Mouse (Mus musculus): ENCODE results near the gene Tle1. TPM values are rescaled to one million over a fixed set of nuclear protein-coding genes. Genes with fewer than 3 reads are reported as not detected.
A peak's percentile ranks its signal among the peaks of the same experiment; 100 is the strongest.

Gene Tle1
- polyA plus RNA-seq, 1 experiment from 2014 or later, result 13.9 TPM

- no peak overlapping the region for H3K27ac ChIP-seq (ENCODE audit: low read depth, low read length)
- no peaks in the 10 kb centered on the region; the same call in 1 of the 2 replicates for H3K36me3 ChIP-seq (ENCODE audit: control insufficient read depth, insufficient read depth)
- H3K9ac ChIP-seq (ENCODE audit: low read depth, low read length), result no peak overlapping the region
- no peaks in the 10 kb centered on the region for H3K9me3 ChIP-seq (ENCODE audit: control insufficient read depth)
- ATAC-seq, result no peak
- H3K4me3 ChIP-seq (ENCODE audit: low read depth, low read length), result no peak overlapping the region
- TF ChIP-seq CTCF (IDR thresholded peaks at IDR 0.05; ENCODE audit: low read depth), result no peak
- H3K4me2 ChIP-seq (replicated peaks; ENCODE audit: low read depth), result no peak overlapping the region
- H3K4me1 ChIP-seq (replicated peaks; ENCODE audit: control insufficient read depth, insufficient read depth, low read length), result peaks cover 6% of the 10 kb centered on the region; the same call in 1 of the 2 replicates
- 83% methylated on average over 1 of the region's 1 CpGs for WGBS
- no peaks in the 10 kb centered on the region for H3K27me3 ChIP-seq (replicated peaks; ENCODE audit: control insufficient read depth, insufficient read depth, low read length)
These were observed 7.4 kb downstream of the Tle1 start for GRCm38 (mm10) chr4:72193276-72193675.

DNA sequence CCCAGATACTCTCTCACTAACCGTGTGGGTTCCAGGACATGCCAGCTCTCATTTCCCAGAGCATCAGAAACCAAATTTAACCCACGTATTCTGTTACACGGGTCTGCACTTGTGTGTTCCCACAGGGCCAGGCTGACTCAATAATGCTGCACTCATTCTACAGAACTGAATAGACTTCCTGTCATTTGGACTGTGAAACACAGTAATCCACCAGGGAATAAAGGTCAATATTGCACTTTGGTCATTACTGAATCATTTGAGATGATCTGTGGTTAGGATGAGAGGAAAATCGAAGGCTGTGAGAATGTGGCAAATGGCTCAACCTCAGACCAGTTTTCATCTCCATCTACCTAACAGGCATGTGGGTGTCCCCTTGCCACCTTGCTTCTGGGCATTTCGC is 16.2 kb downstream of the Tle1 start:
- no peak for TF ChIP-seq CTCF (IDR thresholded peaks at IDR 0.05; ENCODE audit: low read depth)
- no peaks in the 10 kb centered on the region for H3K27me3 ChIP-seq (replicated peaks; ENCODE audit: control insufficient read depth, insufficient read depth, low read length)
- H3K4me3 ChIP-seq (ENCODE audit: low read depth, low read length), result no peak overlapping the region
- no peak overlapping the region for H3K27ac ChIP-seq (ENCODE audit: low read depth, low read length)
- H3K4me2 ChIP-seq (replicated peaks; ENCODE audit: low read depth), result no peak overlapping the region
- no peak overlapping the region for H3K9ac ChIP-seq (ENCODE audit: low read depth, low read length)
- ATAC-seq, result peak; percentile 54; the same call in 1 of the 2 replicates
- no peaks in the 10 kb centered on the region for H3K9me3 ChIP-seq (ENCODE audit: control insufficient read depth)
- peaks cover 9% of the 10 kb centered on the region; the same call in 1 of the 2 replicates for H3K4me1 ChIP-seq (replicated peaks; ENCODE audit: control insufficient read depth, insufficient read depth, low read length)
- H3K36me3 ChIP-seq (ENCODE audit: control insufficient read depth, insufficient read depth), result peaks cover 5% of the 10 kb centered on the region; the same call in 1 of the 2 replicates
- 68% methylated on average over 5 of the region's 5 CpGs for whole genome bisulfite sequencing

DNA sequence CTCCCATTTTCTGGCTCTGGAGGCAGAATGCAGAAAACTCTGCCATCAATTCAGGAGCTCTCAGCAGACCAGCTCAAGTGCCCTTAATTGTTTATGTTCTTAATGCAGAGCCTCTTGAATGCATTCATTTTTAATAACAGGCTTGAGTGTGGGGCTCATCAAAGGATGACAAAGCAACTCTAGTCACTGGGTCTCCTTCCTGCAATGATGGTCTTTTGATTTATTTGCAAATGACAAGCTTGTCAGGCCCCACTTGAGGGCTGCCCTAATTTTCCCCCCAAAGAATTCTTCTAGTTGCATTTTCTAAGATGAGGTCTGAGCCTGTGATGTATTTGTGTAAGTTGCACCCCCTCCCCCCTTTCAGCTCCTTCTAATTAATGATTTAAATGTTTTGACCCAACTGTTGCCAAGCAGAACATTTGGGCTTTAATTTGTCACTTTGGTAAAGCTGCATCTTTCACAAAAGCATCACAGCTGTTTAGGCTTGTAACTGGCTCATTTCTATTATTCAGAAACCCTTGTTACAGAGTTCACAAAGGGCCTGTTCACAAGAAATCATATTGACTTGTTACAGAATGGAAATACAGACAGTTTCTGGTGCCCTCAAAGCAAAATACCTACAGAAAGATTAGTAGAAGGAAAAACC is 18.3 kb downstream of the Tle1 start:
- H3K4me1 ChIP-seq (replicated peaks; ENCODE audit: control insufficient read depth, insufficient read depth, low read length), result peaks cover 9% of the 10 kb centered on the region; the same call in 1 of the 2 replicates
- no peaks in the 10 kb centered on the region for H3K27me3 ChIP-seq (replicated peaks; ENCODE audit: control insufficient read depth, insufficient read depth, low read length)
- TF ChIP-seq CTCF (IDR thresholded peaks at IDR 0.05; ENCODE audit: low read depth), result no peak
- H3K4me3 ChIP-seq (ENCODE audit: low read depth, low read length), result no peak overlapping the region
- peaks cover 5% of the 10 kb centered on the region; the same call in 1 of the 2 replicates for H3K36me3 ChIP-seq (ENCODE audit: control insufficient read depth, insufficient read depth)
- H3K4me2 ChIP-seq (replicated peaks; ENCODE audit: low read depth), result no peak overlapping the region
- ATAC-seq, result no peak
- H3K9ac ChIP-seq (ENCODE audit: low read depth, low read length), result no peak overlapping the region
- H3K27ac ChIP-seq (ENCODE audit: low read depth, low read length), result no peak overlapping the region
- no peaks in the 10 kb centered on the region for H3K9me3 ChIP-seq (ENCODE audit: control insufficient read depth)

DNA sequence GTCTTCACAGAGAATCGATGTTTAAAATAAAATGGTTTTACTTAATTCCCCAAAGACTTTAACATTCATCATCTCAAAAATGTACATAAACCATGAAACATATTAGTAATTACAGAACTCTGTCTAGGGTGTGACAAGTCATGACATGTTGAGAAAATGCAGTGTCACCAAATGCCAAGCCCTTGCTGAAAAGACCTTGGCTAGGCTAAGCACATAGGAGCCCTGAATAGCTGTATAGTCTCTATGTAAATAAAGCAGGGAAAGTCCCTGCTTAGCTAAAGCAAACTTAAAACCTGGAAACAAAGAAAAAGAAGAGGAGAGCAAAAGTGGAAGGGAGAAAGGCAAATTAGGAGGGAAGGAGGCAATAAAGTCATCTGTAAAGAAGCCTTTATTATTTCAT is 24.8 kb downstream of the Tle1 start:
- Histone ChIP-seq H3K9ac (ENCODE audit: low read depth, low read length) (no peak overlapping the region), H3K27ac (ENCODE audit: low read depth, low read length) (no peak overlapping the region), H3K4me2 (replicated peaks; ENCODE audit: low read depth) (no peak overlapping the region), H3K27me3 (replicated peaks; ENCODE audit: control insufficient read depth, insufficient read depth, low read length) (no peaks in the 10 kb centered on the region), H3K36me3 (ENCODE audit: control insufficient read depth, insufficient read depth) (no peaks in the 10 kb centered on the region), H3K4me1 (replicated peaks; ENCODE audit: control insufficient read depth, insufficient read depth, low read length) (no peaks in the 10 kb centered on the region), H3K9me3 (ENCODE audit: control insufficient read depth) (no peaks in the 10 kb centered on the region), H3K4me3 (ENCODE audit: low read depth, low read length) (no peak overlapping the region)
- 91% methylated on average over 1 of the region's 1 CpGs for WGBS
- no peak for TF ChIP-seq CTCF (IDR thresholded peaks at IDR 0.05; ENCODE audit: low read depth)
- ATAC-seq, result 0 out of 2 replicates have a peak, but pooled peaks have one; percentile 41

- ATAC-seq, result no peak
- Histone ChIP-seq H3K4me2 (replicated peaks; ENCODE audit: low read depth) (no peak overlapping the region), H3K9me3 (ENCODE audit: control insufficient read depth) (no peaks in the 10 kb centered on the region), H3K9ac (ENCODE audit: low read depth, low read length) (no peak overlapping the region), H3K27ac (ENCODE audit: low read depth, low read length) (no peak overlapping the region), H3K4me3 (ENCODE audit: low read depth, low read length) (no peak overlapping the region), H3K4me1 (replicated peaks; ENCODE audit: control insufficient read depth, insufficient read depth, low read length) (no peaks in the 10 kb centered on the region), H3K27me3 (replicated peaks; ENCODE audit: control insufficient read depth, insufficient read depth, low read length) (no peaks in the 10 kb centered on the region), H3K36me3 (ENCODE audit: control insufficient read depth, insufficient read depth) (peaks cover 8% of the 10 kb centered on the region; the same call in 1 of the 2 replicates)
- no peak for TF ChIP-seq CTCF (IDR thresholded peaks at IDR 0.05; ENCODE audit: low read depth)
- 54% methylated on average over 1 of the region's 1 CpGs for WGBS
These were observed 32.5 kb downstream of the Tle1 start for GRCm38 (mm10) chr4:72168267-72168666.

DNA sequence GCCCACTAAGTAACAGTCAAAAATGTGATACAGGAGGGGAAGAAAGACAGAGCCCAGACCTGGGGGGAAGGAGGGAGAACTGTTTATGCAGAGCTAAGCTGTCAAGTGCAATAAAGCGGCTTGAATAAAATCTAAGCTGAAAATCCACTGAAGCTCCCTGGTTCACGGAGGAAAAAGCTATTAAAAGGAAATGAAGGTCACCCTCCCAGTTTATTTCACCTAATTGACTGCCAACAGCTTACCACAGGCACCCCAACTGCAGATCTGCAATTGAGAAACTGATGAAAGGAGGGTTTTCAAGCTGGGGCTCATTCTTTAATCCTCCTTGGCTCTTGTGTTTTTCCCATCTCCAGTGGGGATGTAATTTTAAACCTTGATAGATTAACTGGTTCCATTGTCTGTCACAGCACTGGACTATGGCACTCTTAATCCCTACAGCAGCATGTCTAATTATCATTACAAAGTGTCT is 32.9 kb downstream of the Tle1 start:
- no peak for TF ChIP-seq CTCF (IDR thresholded peaks at IDR 0.05; ENCODE audit: low read depth)
- no peaks in the 10 kb centered on the region for H3K9me3 ChIP-seq (ENCODE audit: control insufficient read depth)

More for the DNA sequence above, 32.9 kb downstream of the Tle1 start:
- H3K4me3 ChIP-seq (ENCODE audit: low read depth, low read length), result no peak overlapping the region
- no peaks in the 10 kb centered on the region for H3K4me1 ChIP-seq (replicated peaks; ENCODE audit: control insufficient read depth, insufficient read depth, low read length)
- no peak overlapping the region for H3K9ac ChIP-seq (ENCODE audit: low read depth, low read length)
- no peak overlapping the region for H3K4me2 ChIP-seq (replicated peaks; ENCODE audit: low read depth)
- H3K27ac ChIP-seq (ENCODE audit: low read depth, low read length), result no peak overlapping the region
- H3K36me3 ChIP-seq (ENCODE audit: control insufficient read depth, insufficient read depth), result peaks cover 8% of the 10 kb centered on the region; the same call in 1 of the 2 replicates
- no peaks in the 10 kb centered on the region for H3K27me3 ChIP-seq (replicated peaks; ENCODE audit: control insufficient read depth, insufficient read depth, low read length)
- WGBS, result 46% methylated on average over 2 of the region's 2 CpGs
- ATAC-seq, result no peak

All from intestine, postnatal 0 days (tissue).